12 mouse cellular contexts compared by ENCODE assay signal in genomic region chr2:5712255-5712654, GRCm38 (mm10). TPM values are rescaled to one million over a fixed set of nuclear protein-coding genes. Genes with fewer than 3 reads are reported as not detected.
DNase-seq lines count a peak whose midpoint lies in the region; ATAC-seq and TF ChIP-seq lines count a peak whose summit lies in the region.
"Had no signal": no experiment of that assay in that cellular context is flagged by ENCODE, and none has a peak within 500 bp of the region (broad histone marks: within the 10 kb centered on the region; RNA-seq: fewer than 3 reads in every experiment).

No protein-coding gene starts in this region.

- WGBS in forebrain, postnatal 0 days: 47% methylated on average over 7 of the region's 7 CpGs
- 55% methylated on average over 7 of the region's 7 CpGs for WGBS in neural tube, embryonic 15.5 days

- H3K9me3 ChIP-seq in forebrain, postnatal 0 days (ENCODE audit: low read length): no peaks in the 10 kb centered on the region
- no peaks in the 10 kb centered on the region for H3K9me3 ChIP-seq in neural tube, embryonic 15.5 days (replicated peaks)

- no peaks in the 10 kb centered on the region for H3K36me3 ChIP-seq in forebrain, postnatal 0 days (ENCODE audit: insufficient read depth)
- no peaks in the 10 kb centered on the region for H3K36me3 ChIP-seq in neural tube, embryonic 15.5 days
- H3K36me3 ChIP-seq: embryonic facial prominence, embryonic 15.5 days had no signal

- H3K4me1 ChIP-seq in brown adipose tissue, adult 24 weeks (ENCODE audit: control insufficient read depth, insufficient read depth, insufficient read length, low read length): peaks cover 2% of the 10 kb centered on the region; the same call in 1 of the 2 replicates
- no peaks in the 10 kb centered on the region for H3K4me1 ChIP-seq in forebrain, postnatal 0 days (ENCODE audit: insufficient read depth)
- H3K4me1 ChIP-seq in neural tube, embryonic 15.5 days: peaks cover 32% of the 10 kb centered on the region

- DNase-seq in left cerebral cortex, adult 2 months (ENCODE audit: extremely low spot score in 1 of 2, low spot score in 2 of 2): no peak
- DNase-seq in left cerebral cortex, postnatal 14 days (ENCODE audit: low spot score in 2 of 2): no peak
- DNase-seq in forebrain, postnatal 0 days: no peak
- DNase-seq in kidney, postnatal 14 days: no peak
- no peak for DNase-seq in left cerebral cortex, postnatal 4 days
- DNase-seq in right cerebral cortex, adult 2 months (ENCODE audit: low spot score in 2 of 2): no peak
- DNase-seq: kidney, adult 9 months; lung, adult 2 months had no signal

- H3K9ac ChIP-seq in forebrain, postnatal 0 days: no peak overlapping the region
- H3K9ac ChIP-seq in neural tube, embryonic 15.5 days (replicated peaks): 0 out of 2 replicates have a peak overlapping the region, but pooled peaks have one; percentile 15
- H3K9ac ChIP-seq: embryonic facial prominence, embryonic 15.5 days had no signal

- H3K27ac ChIP-seq in left cerebral cortex, adult 2 months: no peak overlapping the region
- H3K27ac ChIP-seq in brown adipose tissue, adult 24 weeks (replicated peaks; ENCODE audit: low read depth, low read length): no peak overlapping the region
- no peak overlapping the region for H3K27ac ChIP-seq in forebrain, postnatal 0 days (ENCODE audit: low read depth, low read length)
- no peak overlapping the region for H3K27ac ChIP-seq in neural tube, embryonic 15.5 days (replicated peaks)
- H3K27ac ChIP-seq: embryonic facial prominence, embryonic 15.5 days had no signal

- TF ChIP-seq CTCF in left cerebral cortex, adult 2 months (IDR thresholded peaks at IDR 0.05): no peak
- TF ChIP-seq CTCF in forebrain, postnatal 0 days (IDR thresholded peaks at IDR 0.05; ENCODE audit: low read depth): no peak

- peak overlapping the region; percentile 91 for H3K4me2 ChIP-seq in forebrain, postnatal 0 days (ENCODE audit: low read depth)
- peak overlapping the region; percentile 97 for H3K4me2 ChIP-seq in neural tube, embryonic 15.5 days

- ATAC-seq in forebrain, postnatal 0 days: no peak
- ATAC-seq in neural tube, embryonic 15.5 days (ENCODE audit: low FRiP score): no peak
- ATAC-seq: Patski had no signal

- no peaks in the 10 kb centered on the region for H3K27me3 ChIP-seq in forebrain, postnatal 0 days (ENCODE audit: insufficient read depth, low read length)
- H3K27me3 ChIP-seq in neural tube, embryonic 15.5 days (replicated peaks): no peaks in the 10 kb centered on the region; the same call in 1 of the 2 replicates

- intact Hi-C loops in left cerebral cortex, adult 2 months (cut with DNase I): no loop called here
- intact Hi-C loops in left cerebral cortex, postnatal 14 days (cut with DNase I): loop anchor here (10.0 kb wide), 1 partner anchor 257 kb away; no protein-coding TSS in a partner anchor
- intact Hi-C loops in left cerebral cortex, postnatal 4 days (cut with DNase I): loop anchor here (10.0 kb wide), 1 partner anchor 257 kb away; no protein-coding TSS in a partner anchor

- H3K4me3 ChIP-seq in left cerebral cortex, adult 2 months: peak overlapping the region; percentile 93
- H3K4me3 ChIP-seq in brown adipose tissue, adult 24 weeks (ENCODE audit: insufficient read depth, low read depth, low read length): peak overlapping the region; percentile 3; the same call in 1 of the 2 replicates
- peak overlapping the region; percentile 82 for H3K4me3 ChIP-seq in forebrain, postnatal 0 days (ENCODE audit: low read depth, low read length)
- H3K4me3 ChIP-seq in neural tube, embryonic 15.5 days (replicated peaks): peak overlapping the region; percentile 72

RNA-seq across cellular contexts. Expression of gene Camk1d, which starts 2.1 kb away (rescaled TPM):
- 100 to 1,000 TPM; 129 to 132 TPM for total RNA-seq in left cerebral cortex, adult 2 months (2021)
- total RNA-seq in left cerebral cortex, postnatal 14 days (2021): 100 to 1,000 TPM in 1 of 2 experiments, 10 to 100 TPM in 1; 97.7 to 107 TPM
- 1.6 and 1.9 TPM in 2 replicates for polyA plus RNA-seq in brown adipose tissue, adult 24 weeks (2012; ENCODE audit: insufficient read depth, insufficient read length, missing spikeins)
- 22.5 and 29.0 TPM in 2 replicates for total RNA-seq in forebrain, postnatal 0 days (2014; rRNA removed)
- polyA plus RNA-seq in forebrain, postnatal 0 days (2015; fragmentation: Nextera tagmentation; extraction: Ambion mirVana): 7.4 and 10.5 TPM in 2 replicates
- 7.6 and 9.7 TPM in 2 replicates for polyA plus RNA-seq in neural tube, embryonic 15.5 days (2015; fragmentation: Nextera tagmentation; extraction: Ambion mirVana)
- total RNA-seq in left cerebral cortex, postnatal 4 days (2021): 10 to 100 TPM; 64.2 to 64.3 TPM

Comparison
In these comparisons a context has a peak if more than half of its experiments do, and no peak if none do; other contexts are left out.
1. H3K4me3 ChIP-seq: peak in every context shown above with its lines; median percentile 93 in left cerebral cortex, adult 2 months; 82 in forebrain, postnatal 0 days; 72 in neural tube, embryonic 15.5 days; 3 in brown adipose tissue, adult 24 weeks.